Mouse (Mus musculus) testis, adult 2 months (tissue): ENCODE results near the gene Rae1.

Source experiments
- CTCF ChIP-seq: fragments of 200-500 bp; IDR thresholded peaks from 2 replicates; pipeline ENCODE4 v1.5.1; 2012; ENCODE audit warnings: low read depth, mild to moderate bottlenecking, inconsistent platforms, low read length, moderate library complexity; ENCODE audit not compliant: control insufficient read depth, insufficient read depth, insufficient replicate concordance
- POLR2A ChIP-seq: fragments of 200-500 bp; IDR thresholded peaks from 2 replicates; pipeline ENCODE4 v1.6.1; 2012; ENCODE audit warnings: low read depth, mild to moderate bottlenecking, inconsistent platforms, low read length, moderate library complexity; ENCODE audit not compliant: control insufficient read depth

DNA sequence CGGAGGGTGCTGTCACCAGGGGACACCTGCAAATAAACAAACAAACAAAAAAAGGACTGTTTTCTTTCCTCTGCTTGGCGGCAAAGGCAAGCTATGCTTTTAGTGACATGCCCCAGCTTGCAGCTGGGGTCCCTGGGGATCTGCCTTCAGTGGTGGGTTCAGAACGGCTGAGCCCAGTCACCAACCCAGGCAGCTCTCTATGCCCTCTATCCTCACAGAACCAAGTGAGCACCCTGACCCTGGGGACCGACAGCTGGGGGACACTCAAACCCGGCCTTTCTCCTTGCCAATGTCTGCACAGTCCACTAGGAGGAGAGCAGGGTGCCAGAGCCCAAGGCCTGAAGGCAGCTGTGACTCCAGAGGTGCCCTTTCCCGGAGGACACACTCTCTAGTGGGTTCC, 49.9 kb downstream of the Rae1 start:
- TF ChIP-seq CTCF (no peak), POLR2A (no peak)
